Comparison of ENCODE assay signal across 7 mouse cellular contexts in the genomic region with DNA sequence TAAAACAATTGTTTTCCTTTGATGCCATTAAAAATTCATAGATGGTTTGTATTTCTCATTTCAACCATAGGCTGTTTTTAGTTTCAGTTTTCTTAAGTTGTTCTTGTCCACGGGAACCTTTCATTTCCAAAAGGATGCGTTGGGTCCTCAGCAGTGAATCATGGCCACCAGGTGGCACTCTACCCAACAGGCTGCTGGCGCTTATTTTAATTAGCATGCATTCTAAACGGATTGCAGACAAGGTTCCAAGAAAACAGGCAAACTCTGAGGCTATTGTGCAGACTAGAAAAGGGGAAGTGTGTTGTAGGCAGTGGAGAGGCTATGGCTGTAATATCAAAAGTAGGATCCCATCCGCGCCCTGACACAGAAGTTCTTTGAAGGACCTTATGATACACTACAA.
DNase-seq lines count a peak whose midpoint lies in the region; ATAC-seq and TF ChIP-seq lines count a peak whose summit lies in the region.

No protein-coding gene starts in this region.

- WGBS in forebrain, embryonic 14.5 days = 31% methylated on average over 6 of the region's 6 CpGs
- WGBS in kidney, postnatal 0 days = 48% methylated on average over 6 of the region's 6 CpGs
- WGBS in liver, adult 2 months = 44% methylated on average over 6 of the region's 6 CpGs

- H3K4me2 ChIP-seq in forebrain, embryonic 14.5 days (ENCODE audit: low read length) = no peak overlapping the region
- H3K4me2 ChIP-seq in kidney, postnatal 0 days (ENCODE audit: low read length) = no peak overlapping the region

- H3K4me3 ChIP-seq in E14TG2a.4 (replicated peaks; ENCODE audit: low read length) = no peak overlapping the region
- H3K4me3 ChIP-seq in forebrain, embryonic 14.5 days (ENCODE audit: low read depth, low read length) = no peak overlapping the region
- no peak overlapping the region for H3K4me3 ChIP-seq in kidney, postnatal 0 days (replicated peaks; ENCODE audit: low read depth, low read length)
- no peak overlapping the region for H3K4me3 ChIP-seq in liver, adult 2 months (ENCODE audit: insufficient read depth, low read depth, low read length)

- no peaks in the 10 kb centered on the region for H3K27me3 ChIP-seq in E14TG2a.4 (ENCODE audit: insufficient read depth, low read length)
- H3K27me3 ChIP-seq in forebrain, embryonic 14.5 days (replicated peaks; ENCODE audit: control insufficient read depth, insufficient read depth, low read length) = no peaks in the 10 kb centered on the region
- H3K27me3 ChIP-seq in kidney, postnatal 0 days (ENCODE audit: insufficient read depth, low read length) = no peaks in the 10 kb centered on the region
- no peaks in the 10 kb centered on the region for H3K27me3 ChIP-seq in liver, adult 2 months (ENCODE audit: control insufficient read depth, insufficient read depth, low read length)

- TF ChIP-seq POLR2A in liver, adult 2 months (IDR thresholded peaks at IDR 0.05; ENCODE audit: extremely low read depth, insufficient read depth, low read length) = no peak

- H3K79me2 ChIP-seq in liver, adult 2 months (ENCODE audit: control insufficient read depth, insufficient read depth, low read length) = no peaks in the 10 kb centered on the region

- H3K9me3 ChIP-seq in E14TG2a.4 (ENCODE audit: low read length) = no peaks in the 10 kb centered on the region
- no peaks in the 10 kb centered on the region for H3K9me3 ChIP-seq in forebrain, embryonic 14.5 days (replicated peaks; ENCODE audit: control insufficient read depth, low read length)
- no peaks in the 10 kb centered on the region for H3K9me3 ChIP-seq in kidney, postnatal 0 days (replicated peaks; ENCODE audit: low read length)

- H3K9ac ChIP-seq in forebrain, embryonic 14.5 days (ENCODE audit: low read length) = no peak overlapping the region
- no peak overlapping the region for H3K9ac ChIP-seq in kidney, postnatal 0 days (ENCODE audit: low read depth, low read length)
- H3K9ac ChIP-seq in liver, adult 2 months (ENCODE audit: low read depth, low read length) = no peak overlapping the region

- DNase-seq in A20 (ENCODE audit: low read depth, low spot score) = peak; percentile 55
- DNase-seq in c-Kit-positive CD71-negative TER-119-negative erythroid progenitor cells, embryonic 14.5 days (ENCODE audit: low read depth) = peak; percentile 46
- peak; percentile 81 for DNase-seq in forebrain, embryonic 14.5 days (ENCODE audit: low spot score)
- peak; percentile 62 for DNase-seq in kidney, postnatal 0 days (ENCODE audit: low spot score)
- DNase-seq in liver, adult 2 months (ENCODE audit: extremely low read depth, low read depth, low spot score) = peak; percentile 7
- peak; percentile 78 to 85 for DNase-seq in right cerebral cortex, adult 2 months (ENCODE audit: low spot score in 2 of 2)

- peak; percentile 55; the same call in 1 of the 2 replicates for ATAC-seq in forebrain, embryonic 14.5 days
- no peak for ATAC-seq in kidney, postnatal 0 days (replicated peaks; ENCODE audit: low FRiP score, low read depth)

- H3K4me1 ChIP-seq in E14TG2a.4 (replicated peaks; ENCODE audit: low read depth, low read length) = no peaks in the 10 kb centered on the region; the same call in 1 of the 2 replicates
- no peaks in the 10 kb centered on the region for H3K4me1 ChIP-seq in forebrain, embryonic 14.5 days (ENCODE audit: control insufficient read depth, insufficient read depth, low read length)
- H3K4me1 ChIP-seq in kidney, postnatal 0 days (replicated peaks; ENCODE audit: insufficient read depth, low read length) = no peaks in the 10 kb centered on the region
- no peaks in the 10 kb centered on the region for H3K4me1 ChIP-seq in liver, adult 2 months (ENCODE audit: control insufficient read depth, insufficient read depth, low read length)

- peak; percentile 76 for TF ChIP-seq CTCF in E14TG2a.4 (conservative IDR thresholded peaks at IDR 0.05; ENCODE audit: low read length)
- TF ChIP-seq CTCF in kidney, postnatal 0 days (IDR thresholded peaks at IDR 0.05; ENCODE audit: low read depth) = peak; percentile 86
- peak; percentile 72 for TF ChIP-seq CTCF in liver, adult 2 months (IDR thresholded peaks at IDR 0.05; ENCODE audit: low read depth, low read length)

- no peak overlapping the region for H3K27ac ChIP-seq in forebrain, embryonic 14.5 days (ENCODE audit: low read depth, low read length)
- no peak overlapping the region for H3K27ac ChIP-seq in kidney, postnatal 0 days
- H3K27ac ChIP-seq in liver, adult 2 months (replicated peaks; ENCODE audit: insufficient read depth, low read depth, low read length) = no peak overlapping the region

- H3K36me3 ChIP-seq in E14TG2a.4 (ENCODE audit: insufficient read depth, low read length) = no peaks in the 10 kb centered on the region
- no peaks in the 10 kb centered on the region for H3K36me3 ChIP-seq in forebrain, embryonic 14.5 days (ENCODE audit: control insufficient read depth, insufficient read depth, low read length)
- no peaks in the 10 kb centered on the region for H3K36me3 ChIP-seq in kidney, postnatal 0 days (ENCODE audit: insufficient read depth, low read length)
- H3K36me3 ChIP-seq in liver, adult 2 months (ENCODE audit: control insufficient read depth, insufficient read depth, low read length) = no peaks in the 10 kb centered on the region

Comparison
In these comparisons a context has a peak if more than half of its experiments do, and no peak if none do; other contexts are left out.
1. DNase-seq: peak in every context shown above with its lines; median percentile 82 in right cerebral cortex, adult 2 months; 81 in forebrain, embryonic 14.5 days; 62 in kidney, postnatal 0 days; 55 in A20; 46 in c-Kit-positive CD71-negative TER-119-negative erythroid progenitor cells, embryonic 14.5 days; 7 in liver, adult 2 months.